Mouse (Mus musculus) cortical plate, adult 2 months (tissue): ENCODE results near the gene Slc35e3.

Source experiments
- CTCF ChIP-seq: fragments of 200-500 bp; IDR thresholded peaks from 2 replicates; pipeline ENCODE4 v1.5.1; 2011; ENCODE audit warnings: mild to moderate bottlenecking, control low read depth, low read length; ENCODE audit not compliant: insufficient read depth; ENCODE audit errors: extremely low read depth
- POLR2A ChIP-seq: fragments of 200-500 bp; IDR thresholded peaks from 2 replicates; pipeline ENCODE4 v1.6.1; 2011; ENCODE audit warnings: mild to moderate bottlenecking, low read length, control low read depth; ENCODE audit not compliant: insufficient read depth; ENCODE audit errors: extremely low read depth

GRCm38 (mm10) chr10:117751282-117751610, 5.1 kb upstream of the Slc35e3 start:
- TF ChIP-seq POLR2A (no peak), CTCF (no peak)
